Mouse (Mus musculus) heart, postnatal 4 days (tissue): ENCODE measurements around the gene Gpsm2. TPM values are rescaled to one million over a fixed set of nuclear protein-coding genes. Genes with fewer than 3 reads are reported as not detected.

Experiments used
- DNase-seq: peaks from one replicate; pipeline ENCODE4 v3.0.0; 2021
- total RNA-seq, 2 experiments: library from RNA; stranded (reverse); gene quantifications; 2 replicates each; pipeline ENCODE4 v1.2.3; 2021

Gene Gpsm2
- total RNA-seq = 10 to 100 TPM; 24.0 to 24.7 TPM

DNA sequence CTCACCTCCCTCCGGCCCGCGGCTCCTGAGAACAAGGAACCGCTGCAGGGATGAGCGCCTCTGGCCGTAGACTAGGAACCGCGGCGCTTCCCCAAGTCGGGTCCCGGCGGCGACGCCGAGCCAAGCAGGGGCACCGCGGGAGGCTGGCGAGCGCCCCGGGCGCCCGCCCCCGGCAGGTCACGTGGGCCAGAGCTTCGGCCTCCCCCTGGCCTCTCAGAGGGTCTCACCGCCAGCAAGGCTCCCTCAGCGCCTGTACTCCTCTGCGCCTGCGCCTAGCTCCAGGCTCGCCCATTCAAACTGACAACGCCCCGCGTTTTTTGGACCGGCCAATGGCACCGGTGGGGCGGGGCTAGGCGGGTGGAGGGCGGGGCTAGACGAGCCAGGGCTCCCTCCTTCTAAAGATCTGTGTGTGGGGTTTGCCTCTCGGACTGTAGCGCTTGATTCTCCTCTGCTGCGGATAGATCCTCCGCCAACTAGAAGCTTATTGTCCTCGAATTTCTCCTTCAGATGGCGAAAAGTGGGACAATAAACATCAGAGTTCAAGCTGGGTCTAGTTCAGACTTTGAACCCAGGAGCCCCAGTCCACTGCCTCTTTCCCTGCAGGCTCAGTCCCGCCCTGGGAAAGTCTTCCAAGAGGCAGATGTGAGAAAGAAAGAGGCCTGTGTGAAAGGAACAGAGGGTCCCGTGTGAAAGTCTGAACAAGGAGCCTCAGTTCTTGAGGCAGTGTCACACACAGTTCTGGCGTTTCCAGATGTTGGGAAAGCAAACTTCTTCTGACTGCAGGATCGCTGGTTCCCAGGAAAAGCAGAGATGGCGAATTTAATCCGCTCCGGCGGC is at the start of gene Gpsm2:
Gpsm2 (minus strand) TSS at position 274 of the 837 bp plus-strand sequence.
- DNase-seq = peak; percentile 98

GRCm38 (mm10) chr3:108770725-108771368 is 48.7 kb upstream of the Gpsm2 start:
- DNase-seq = peak; percentile 74

DNA sequence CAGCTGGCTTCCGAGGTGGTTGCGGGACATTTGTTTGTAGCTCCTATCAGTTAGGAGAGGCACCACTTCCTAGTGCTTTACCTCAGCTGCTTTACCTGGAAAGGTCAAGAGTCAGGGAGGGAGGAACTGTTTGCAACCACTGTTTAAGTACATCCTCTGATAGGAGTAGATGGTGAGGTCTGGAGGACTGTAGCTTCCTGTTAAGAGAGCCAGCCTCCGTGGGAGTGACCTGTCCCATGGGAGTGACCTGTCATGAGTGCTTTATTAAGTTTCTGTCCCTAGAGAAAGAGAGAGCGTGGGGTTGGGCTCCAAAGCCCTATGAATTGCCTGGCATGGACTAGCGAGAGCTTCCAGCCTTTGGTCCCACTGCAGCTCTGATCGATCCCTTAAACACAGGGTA is 47.4 kb upstream of the Gpsm2 start:
- no peak for DNase-seq

- peak; percentile 32 for DNase-seq
These were observed 45.3 kb upstream of the Gpsm2 start for GRCm38 (mm10) chr3:108767416-108767815.

DNA sequence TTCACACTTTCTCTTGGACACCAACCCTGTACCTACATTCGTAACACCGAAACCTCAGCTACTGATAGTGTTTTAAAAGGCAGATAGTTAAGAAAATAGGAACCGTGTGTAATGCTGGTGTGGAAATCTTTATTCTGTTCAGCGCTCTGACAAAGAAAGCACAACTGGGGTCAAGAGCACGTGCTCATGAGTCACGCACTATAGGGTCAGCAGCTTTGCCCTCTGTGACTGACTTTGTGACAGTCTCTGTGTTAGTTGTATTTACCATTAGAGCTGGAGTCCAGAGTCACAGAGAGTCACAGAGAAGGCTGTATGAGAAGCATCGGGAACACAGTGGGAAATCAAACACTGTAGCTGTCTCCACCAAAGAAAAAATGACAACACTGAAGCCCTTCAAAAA is 44.8 kb upstream of the Gpsm2 start:
- no peak for DNase-seq

GRCm38 (mm10) chr3:108765476-108765875 is 43.4 kb upstream of the Gpsm2 start:
- no peak for DNase-seq

DNA sequence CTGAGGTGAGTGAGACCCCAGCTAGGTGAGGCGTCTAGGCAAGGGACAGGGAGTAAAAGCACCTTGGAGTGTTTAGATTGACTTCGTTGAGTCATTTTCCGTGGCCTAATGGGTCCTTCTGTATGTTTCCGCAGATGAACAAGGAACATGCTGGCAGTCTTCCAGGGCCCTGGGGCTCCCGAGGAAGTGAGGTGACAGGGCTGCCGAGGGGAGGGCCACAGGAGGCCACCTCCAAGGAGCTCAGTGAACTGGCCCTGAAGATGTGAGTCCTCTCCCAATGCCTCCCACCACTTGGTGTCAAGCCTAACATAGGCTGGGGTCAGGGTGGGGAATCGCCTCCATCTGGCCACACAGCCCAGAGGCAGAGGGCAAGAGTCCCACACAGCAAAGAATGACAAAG is 42.9 kb upstream of the Gpsm2 start:
- peak; percentile 37 for DNase-seq

- DNase-seq = no peak
These were observed 41.6 kb upstream of the Gpsm2 start for GRCm38 (mm10) chr3:108763691-108764090.

GRCm38 (mm10) chr3:108762597-108763111 is 40.5 kb upstream of the Gpsm2 start:
- peak; percentile 18 for DNase-seq

DNA sequence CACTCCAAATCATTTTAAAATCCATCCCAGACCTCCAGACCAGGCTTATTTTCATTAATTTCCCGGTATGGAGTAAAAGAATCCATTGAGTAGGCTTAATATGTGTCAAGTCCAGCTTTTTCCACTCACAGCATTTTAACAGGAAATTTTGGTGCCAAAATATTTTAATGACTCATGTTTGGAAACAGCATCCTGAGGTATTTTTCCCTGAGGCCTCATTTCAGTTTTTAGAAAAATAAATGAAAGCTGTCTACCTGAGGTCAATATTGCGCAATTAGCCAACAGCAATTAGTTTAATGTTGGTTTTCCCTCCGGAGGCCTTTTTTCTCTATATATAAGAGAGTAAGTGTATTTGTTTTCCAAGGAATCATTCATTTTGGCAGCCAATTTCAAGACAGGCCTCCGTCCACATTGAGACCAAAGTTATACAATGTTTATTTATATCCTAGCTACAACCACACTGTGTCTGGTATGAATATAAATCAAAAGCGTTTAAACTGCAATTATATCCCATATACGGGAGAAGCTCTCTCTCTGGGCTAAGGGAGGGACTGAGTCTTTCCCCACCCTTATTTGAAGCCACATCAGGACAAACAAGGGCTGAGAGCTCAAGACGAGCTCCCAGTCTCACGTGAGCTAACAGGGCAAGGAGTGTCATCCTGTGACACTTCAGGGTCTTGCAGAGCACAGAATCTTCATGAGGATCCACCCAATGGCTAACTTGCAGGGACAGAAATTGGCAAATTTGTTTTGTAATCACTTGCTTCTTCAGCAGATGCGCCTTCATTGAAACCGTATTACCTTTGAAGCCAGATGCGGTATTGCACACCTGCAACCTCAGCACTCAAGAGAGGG is 37.7 kb upstream of the Gpsm2 start:
- no peak for DNase-seq

GRCm38 (mm10) chr3:108757570-108757969 is 35.5 kb upstream of the Gpsm2 start:
- no peak for DNase-seq

GRCm38 (mm10) chr3:108756131-108756530 is 34.0 kb upstream of the Gpsm2 start:
- DNase-seq = no peak

- DNase-seq = no peak
These were observed 33.4 kb upstream of the Gpsm2 start for GRCm38 (mm10) chr3:108755542-108755941.

GRCm38 (mm10) chr3:108754541-108754940 is 32.4 kb upstream of the Gpsm2 start:
- DNase-seq = no peak

- no peak for DNase-seq
These were observed 29.6 kb upstream of the Gpsm2 start for GRCm38 (mm10) chr3:108751691-108752090.

DNA sequence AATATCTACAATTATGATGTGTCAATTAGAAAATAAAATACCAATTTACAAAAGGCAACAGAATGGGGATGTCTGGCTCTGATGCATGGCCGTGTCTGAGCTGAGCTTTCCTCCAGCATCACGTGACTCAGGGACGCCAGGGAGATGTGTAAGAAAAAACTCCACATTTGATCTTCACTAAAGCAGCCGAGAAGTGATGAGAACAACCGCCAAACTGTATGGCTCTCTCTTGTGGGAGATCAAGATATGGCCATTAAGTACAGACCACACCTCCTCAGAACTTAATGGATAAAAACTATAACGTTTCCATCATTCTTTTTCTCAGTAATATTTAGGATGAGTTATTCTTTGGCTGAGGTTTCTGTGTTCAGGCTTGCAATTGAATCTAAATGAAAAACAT is 29.0 kb upstream of the Gpsm2 start:
- no peak for DNase-seq

- no peak for DNase-seq
These were observed 22.0 kb upstream of the Gpsm2 start for GRCm38 (mm10) chr3:108744060-108744459.

GRCm38 (mm10) chr3:108739045-108739708 is 17.1 kb upstream of the Gpsm2 start, which contains the start of gene Aknad1:
TSS of gene Aknad1 (plus strand) at chr3:108739658.
- no peak for DNase-seq

GRCm38 (mm10) chr3:108737761-108738160 is 15.7 kb upstream of the Gpsm2 start:
- DNase-seq = no peak

DNA sequence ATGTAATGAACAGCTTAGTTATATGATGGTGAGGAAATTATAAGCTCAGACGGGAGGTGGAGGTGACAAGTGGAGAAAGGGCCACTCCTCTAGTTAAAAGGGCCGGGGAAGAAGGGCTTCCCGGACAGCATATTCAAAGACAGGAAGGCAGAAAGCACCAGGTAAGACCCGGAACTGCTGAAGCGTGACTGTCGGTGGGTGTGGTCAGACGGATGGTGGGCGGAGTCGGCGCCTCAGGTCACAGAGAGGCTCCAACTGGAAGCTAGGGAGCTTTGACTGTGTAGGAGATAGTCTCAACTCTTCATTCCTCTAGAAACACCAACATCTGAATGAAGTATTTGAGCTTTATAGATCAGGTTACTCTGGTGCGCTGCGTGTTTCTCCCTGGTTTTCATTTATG is 8.2 kb upstream of the Gpsm2 start:
- no peak for DNase-seq

DNA sequence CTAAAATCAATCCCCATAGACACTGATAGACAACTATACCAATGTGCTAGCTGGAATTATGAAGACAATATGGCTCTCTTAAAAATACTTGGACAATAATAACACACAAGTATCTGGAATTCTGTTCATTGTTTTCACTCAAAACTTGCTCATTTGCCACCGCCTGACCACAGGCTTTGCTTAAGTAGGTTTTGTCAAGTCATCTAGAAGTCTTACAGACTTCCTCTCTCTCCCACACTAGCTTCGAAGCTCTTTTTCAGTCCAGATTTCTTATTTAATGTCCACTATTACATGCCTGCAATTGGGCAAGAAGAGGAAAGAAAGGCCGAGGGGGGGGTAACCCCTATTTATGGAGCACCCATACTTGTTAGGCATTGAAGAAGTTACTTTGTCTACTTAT is 5.7 kb upstream of the Gpsm2 start:
- no peak for DNase-seq

- no peak for DNase-seq
These were observed 5.2 kb upstream of the Gpsm2 start for GRCm38 (mm10) chr3:108727344-108727743.
